Mouse (Mus musculus): ENCODE measurements at regions not wholly inside any gene's neighbourhood (a gene's known extent, or its start where the extent isn't known, plus 50 kb on each side); places are given as distances from the start of the nearest gene placed in this dataset.
A peak's percentile ranks its signal among the peaks of the same experiment; 100 is the strongest.
"Not testable (repeated sequence)": the region's sequence is repeated elsewhere in the genome, so short reads cannot be mapped to it uniquely, and the experiment has no call there.

DNA sequence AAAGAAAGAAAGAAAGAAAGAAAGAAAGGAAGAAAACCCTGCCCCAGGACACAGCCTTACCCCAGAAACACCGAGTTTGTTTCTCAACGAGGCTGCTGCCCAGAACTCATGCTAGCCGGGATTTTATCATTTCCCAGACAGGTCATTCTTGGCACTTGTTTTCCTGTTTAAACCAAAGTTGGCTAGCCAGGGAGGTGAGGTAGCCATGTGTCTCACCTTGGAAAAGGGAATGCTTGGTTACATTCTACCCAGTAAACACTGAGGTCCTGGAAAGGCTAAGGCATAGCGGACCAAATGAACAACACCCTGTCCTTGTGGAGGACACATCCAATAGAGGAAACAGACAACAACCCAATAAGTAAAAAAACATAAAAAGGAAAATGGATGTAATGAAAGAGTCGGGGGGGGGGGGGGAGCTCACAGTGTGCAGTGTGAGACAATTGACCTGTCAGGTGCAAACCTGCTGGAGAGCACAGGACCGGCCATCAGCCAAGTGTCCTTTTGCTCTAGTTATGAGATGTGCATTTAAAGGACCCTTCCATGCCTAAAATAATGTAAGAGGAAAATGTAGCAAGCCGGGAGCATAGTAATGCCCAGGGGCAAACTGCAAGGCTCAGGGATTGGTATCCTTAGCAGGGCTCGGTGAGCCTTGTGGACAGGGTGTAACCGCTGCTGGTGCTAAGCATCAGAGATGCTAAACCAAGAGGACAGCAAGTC lies 78.2 kb upstream of the Fzd7 start:
- ATAC-seq (ENCODE audit: insufficient number of reproducible peaks, low FRiP score, low TSS enrichment), result peak; percentile 42; the same call in 1 of the 2 replicates

DNA sequence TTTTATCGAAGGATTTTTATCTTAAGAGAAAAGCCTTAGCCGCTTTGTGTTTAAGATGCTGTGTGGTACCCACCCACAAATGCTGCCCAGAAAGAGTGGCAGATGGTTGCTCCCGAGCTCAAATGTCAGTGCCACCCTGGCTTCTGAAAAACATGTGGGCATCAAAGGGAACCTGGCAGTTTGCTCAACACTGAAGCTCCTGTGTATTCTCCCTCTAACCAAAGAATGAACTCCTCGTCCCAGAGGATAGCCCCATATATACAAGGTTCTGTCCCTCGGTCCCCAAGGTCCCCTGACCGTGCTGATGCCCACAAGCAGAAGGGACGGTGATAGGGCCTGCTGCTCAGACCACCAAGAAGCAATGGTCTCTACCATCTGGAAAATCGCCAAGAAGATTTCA lies 76.9 kb upstream of the Fzd7 start:
- peak; percentile 54 for ATAC-seq (ENCODE audit: insufficient number of reproducible peaks, low FRiP score, low TSS enrichment)

DNA sequence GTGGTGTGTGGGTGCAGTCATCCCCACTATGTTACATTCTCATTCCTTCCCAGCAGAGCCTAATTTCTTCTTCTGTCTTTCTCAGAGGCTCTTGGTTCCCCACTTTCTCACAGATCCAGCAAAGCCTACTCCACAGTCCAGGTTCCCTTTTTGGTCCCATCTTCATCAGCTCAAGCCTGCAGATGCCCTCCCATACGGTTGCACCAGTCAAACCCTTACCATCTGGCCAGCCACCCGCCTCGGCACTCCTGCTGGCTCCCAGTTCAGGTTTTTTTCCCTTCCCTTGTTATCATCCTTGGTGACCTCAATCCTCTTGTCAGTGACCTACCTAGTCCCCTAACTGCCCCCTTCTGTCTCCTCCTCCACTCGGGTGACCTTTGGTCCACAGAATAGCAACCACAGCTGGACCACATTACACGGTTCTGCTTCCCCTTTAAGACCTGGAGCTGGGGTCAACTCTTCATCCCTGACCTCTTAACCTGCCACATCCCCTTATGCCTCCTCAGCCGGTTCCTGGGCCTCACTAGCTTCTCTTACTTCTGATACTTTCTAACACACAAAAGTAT lies 75.4 kb upstream of the Fzd7 start:
- ATAC-seq (ENCODE audit: insufficient number of reproducible peaks, low FRiP score, low TSS enrichment), result no peak

DNA sequence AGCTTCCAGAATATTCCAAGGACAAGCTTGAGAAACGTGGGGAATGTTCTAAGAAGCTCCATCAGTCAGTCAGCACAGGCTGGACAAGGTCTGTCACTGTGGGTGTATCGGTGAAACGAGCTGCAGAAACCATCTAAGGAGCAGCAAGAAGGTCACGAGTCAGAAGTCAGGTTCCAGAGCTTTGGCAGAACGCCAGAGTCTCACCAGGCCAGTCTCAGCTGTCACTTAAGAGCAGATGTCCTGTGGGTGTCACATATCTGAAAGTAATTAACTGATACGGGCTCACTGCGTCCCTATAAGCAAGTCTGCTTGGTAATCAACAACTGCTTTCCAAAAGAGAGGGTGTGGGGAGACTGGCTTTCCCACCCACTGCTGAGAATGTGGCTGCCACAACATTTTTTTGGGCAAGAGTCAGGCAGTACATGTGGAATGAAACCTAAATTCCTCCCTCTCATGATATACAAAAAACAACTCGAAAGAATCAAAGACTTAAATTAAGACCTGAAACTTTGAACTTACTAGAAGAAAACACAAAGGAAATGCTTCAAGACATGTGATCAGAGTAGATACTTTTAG lies 72.6 kb upstream of the Fzd7 start:
- ATAC-seq (ENCODE audit: insufficient number of reproducible peaks, low FRiP score, low TSS enrichment), result no peak

DNA sequence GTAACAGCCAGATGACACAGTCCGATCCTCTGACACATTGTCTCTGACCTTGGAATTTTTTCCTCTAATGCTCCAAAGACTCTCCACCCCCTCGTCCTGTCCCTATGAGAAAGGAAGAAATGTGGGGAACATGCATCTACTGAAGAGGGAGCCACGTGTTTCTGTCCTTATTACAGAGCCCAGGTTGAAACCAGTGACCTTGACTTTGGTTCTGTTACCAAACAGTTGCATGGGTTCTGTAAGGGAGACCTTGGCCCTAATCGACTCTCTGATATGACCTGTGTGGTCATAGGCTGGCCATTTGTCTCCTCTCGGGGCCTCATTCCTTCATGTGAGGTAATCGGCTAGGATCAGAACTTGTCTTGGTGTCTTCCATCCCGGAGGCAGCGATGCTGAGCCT lies 69.0 kb upstream of the Fzd7 start:
- ATAC-seq (ENCODE audit: insufficient number of reproducible peaks, low FRiP score, low TSS enrichment), result no peak

DNA sequence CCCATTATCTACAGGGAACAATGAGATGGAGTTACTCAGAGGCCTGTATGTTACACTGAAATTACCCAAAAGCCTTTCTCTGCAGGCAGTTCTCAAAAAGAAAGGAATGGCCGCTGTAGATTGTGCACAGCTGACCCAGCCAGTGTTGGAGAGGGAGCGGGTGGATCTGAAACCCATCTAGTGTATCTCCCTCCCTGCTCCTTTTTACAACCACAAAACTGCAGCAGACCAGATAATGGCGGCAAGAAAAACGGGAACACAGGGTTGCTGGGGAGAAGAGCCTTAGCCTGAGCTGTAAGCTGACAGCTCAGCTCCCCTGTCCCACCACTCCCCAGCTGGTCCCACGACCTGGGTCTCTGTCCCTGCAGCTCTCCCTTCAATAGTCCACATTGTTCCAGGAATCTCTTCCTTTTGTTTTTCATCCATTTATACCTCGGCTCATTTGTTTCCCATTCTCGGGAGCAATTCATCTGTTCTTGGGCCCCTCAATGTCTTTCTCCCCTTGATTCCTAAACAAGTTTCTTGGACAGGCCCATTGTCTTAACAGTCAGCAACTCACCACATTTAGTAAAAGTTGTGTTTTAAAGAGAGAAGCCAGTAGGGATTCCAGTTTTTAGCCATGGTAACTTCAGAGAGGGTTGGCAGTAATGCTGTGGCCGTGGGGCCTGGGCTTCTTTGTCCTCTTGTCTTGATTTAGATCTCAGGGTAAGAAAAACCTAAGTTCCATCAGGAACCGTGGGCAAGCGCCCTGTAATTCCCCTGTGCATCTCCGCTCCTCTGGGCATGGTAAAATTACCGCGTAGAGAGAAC lies 67.6 kb upstream of the Fzd7 start:
- no peak for ATAC-seq (ENCODE audit: insufficient number of reproducible peaks, low FRiP score, low TSS enrichment)

DNA sequence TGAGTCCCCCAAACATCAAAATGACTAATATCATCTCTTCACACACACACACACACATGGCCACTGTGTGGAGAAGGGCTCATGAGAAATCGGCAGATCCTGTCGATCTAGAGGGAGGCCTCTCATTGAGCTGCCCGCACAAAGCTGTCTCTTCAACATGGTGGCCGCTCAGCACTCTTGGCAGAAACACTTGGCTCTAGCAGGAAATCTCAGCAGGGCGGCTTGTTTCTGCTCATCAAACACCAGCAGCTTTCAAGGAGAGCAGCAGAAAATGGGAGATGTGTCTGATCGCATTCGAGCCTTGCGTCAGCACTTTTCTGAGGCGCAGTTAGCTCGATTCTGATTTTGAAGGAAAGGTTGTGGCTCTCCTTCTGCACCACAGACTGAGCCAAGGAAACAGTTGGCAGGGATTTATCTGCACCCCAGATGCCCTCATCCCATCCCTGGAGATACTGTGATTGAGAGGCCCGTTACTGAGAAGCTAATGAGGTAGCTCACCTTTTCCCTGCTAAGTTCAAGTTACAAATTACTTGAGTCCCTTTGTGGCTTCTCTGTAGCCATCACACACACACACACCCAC lies 66.4 kb upstream of the Fzd7 start:
- peak; percentile 78 for ATAC-seq (ENCODE audit: insufficient number of reproducible peaks, low FRiP score, low TSS enrichment)

DNA sequence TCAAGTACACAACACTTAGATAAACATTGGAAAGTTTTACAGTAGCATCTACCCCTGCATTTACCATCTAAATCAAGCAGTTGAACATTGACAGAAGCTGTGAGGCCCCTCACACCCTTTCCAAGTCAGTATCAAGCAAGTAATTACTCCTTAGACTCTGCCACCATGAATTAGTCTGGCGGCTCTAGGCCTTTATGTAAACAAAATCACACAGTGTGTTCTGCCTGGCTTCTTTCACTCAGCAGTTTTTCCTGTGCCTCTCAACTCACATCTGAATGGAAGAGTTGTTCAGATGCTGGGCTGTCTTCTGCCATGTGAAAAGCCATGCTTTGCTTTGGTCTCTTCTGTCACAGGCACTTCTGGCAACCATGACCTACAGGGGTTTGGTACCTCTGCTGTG lies 64.9 kb upstream of the Fzd7 start:
- no peak for ATAC-seq (ENCODE audit: insufficient number of reproducible peaks, low FRiP score, low TSS enrichment)

DNA sequence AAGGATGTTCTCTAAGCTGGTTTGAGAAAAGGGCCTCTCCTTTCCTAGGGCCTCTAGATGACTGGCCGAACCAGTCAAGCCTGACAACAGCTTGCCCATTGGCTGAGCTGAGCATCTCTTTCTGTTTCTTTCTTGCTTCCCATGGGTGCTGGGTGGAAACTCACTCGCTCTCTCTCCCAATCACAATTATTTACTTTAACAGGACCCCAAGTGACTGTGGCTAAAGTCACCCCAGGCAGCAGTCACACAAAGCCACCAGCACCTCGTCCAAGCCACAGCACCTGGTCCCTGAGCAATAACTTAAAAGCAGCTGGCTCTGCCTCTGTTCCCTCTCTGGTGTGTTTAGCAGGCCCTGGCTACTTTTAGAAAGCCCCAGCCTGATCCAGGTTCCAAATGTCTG lies 64.3 kb upstream of the Fzd7 start:
- ATAC-seq (ENCODE audit: insufficient number of reproducible peaks, low FRiP score, low TSS enrichment), result no peak

DNA sequence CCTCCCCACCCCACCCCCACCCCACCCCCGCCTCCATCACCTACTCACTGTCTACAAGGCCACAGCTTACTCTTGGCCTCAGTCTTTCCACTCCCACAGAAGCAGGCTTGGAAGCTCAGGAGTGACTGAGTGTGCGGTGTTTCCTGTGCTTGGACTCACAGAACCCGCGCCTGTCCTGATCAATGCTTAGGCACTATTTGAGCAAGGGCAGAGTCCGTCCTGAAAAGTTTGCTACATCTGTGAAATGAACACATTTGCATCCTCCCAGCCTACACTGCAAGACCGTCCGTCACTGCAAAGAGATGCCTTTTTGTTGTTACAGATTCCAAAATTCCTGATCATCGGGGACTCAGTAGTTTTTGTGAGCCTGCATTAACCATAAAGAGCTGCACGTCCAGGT lies 63.5 kb upstream of the Fzd7 start:
- no peak for ATAC-seq (ENCODE audit: insufficient number of reproducible peaks, low FRiP score, low TSS enrichment)

DNA sequence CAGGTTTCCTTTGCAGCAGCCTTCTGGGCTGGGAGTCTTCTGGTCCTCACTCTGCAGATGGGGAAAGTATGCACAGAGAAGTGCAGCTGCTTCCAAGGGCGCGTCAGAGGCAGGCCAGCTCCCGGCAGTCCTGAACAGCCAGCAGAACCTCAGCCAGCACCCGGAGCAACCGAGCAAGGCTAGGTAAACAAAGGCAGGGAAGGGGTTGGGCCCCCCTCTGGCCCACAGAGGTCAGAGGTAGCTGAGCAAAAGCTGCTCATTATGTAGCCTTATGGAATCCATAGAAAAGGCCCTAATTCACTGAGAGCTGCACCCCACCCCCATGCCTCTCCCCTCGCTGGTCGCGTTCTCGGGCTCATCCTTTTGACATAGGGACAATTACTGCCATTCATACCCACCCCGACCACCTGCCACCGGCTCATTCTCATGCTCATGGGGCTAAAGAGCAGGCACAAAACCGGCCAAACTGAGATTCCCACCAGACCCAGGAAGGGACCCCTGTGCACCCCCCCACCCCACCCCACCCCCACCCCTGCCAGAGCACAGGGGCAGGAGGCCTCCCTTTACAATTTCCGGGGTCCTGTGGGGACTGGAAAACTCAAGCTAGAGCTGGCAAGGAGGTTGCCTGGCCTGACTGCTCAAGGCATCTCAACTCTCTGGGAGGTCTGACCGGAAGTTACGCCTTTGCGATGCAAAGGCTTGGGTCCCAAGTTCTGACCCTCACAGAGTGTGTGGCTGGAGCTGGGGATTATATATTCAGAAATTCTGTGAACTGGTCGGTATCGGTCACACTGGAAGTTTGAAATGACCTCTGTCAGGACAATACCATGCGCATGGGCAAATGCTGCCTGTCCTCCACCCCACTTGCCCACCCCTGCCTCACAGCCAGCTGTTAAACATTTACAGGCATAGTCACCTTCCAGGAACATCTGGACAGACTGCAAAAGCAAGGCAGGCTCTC lies 59.0 kb upstream of the Fzd7 start:
- ATAC-seq (ENCODE audit: insufficient number of reproducible peaks, low FRiP score, low TSS enrichment), result no peak

DNA sequence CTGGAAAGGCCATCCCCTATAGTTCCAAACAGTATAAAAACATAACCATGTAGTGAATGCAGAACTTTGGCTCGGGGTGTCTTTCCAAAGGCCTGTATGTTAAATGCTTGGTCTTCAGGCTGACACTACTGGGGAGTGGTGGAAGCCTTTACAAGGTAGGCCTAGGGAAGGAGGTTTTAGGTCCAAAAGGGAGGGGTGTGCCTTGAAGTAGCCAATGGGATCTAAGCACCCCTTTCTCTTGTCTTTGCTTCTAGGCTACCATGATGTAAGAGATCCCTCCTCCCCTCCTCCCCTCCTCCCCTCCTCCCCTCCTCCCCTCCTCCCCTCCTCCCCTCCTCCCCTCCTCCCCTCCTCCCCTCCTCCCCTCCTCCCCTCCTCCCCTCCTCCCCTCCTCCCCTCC lies 56.5 kb upstream of the Fzd7 start:
- not testable (repeated sequence) for ATAC-seq (ENCODE audit: insufficient number of reproducible peaks, low FRiP score, low TSS enrichment)

DNA sequence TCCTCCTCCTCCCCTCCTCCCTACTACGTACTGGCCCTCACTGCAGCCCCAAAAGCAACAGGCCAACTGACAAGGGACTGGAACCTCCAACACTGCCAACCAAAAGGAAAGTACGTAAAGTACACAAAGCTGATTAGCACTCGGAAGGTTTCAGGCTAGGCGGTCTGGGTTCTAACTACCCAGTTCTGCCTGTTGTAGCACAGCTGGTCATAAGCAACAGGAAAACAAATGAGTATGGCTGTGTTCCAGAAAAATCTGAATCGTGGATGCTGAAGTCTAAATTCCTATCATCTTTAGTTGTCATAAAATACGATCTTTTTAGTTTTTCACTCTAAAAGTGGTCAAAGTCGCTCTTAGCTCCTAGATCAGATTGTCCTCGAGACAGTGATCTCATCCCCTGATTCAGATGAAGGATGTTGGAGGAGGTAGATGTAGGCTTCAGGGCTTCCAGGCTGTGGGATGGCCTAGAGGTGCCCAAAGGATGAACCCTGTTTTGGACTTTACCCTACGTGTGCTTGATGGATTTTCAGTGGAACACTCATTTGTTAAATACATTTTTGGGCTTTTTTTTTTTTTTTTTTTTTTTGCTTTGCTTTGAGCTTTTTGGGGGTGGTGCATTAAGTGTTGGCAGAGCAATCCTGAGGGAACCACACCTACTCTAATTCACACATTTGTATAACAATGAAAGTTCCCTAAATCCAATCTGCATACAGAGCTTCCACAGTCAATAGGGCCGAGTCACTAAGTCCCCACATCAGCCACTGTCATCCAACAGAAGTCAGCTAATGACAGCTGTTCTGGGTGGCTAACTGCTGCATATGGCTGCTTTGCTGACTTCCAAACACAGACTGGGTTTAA lies 55.6 kb upstream of the Fzd7 start:
- ATAC-seq (ENCODE audit: insufficient number of reproducible peaks, low FRiP score, low TSS enrichment), result no peak

DNA sequence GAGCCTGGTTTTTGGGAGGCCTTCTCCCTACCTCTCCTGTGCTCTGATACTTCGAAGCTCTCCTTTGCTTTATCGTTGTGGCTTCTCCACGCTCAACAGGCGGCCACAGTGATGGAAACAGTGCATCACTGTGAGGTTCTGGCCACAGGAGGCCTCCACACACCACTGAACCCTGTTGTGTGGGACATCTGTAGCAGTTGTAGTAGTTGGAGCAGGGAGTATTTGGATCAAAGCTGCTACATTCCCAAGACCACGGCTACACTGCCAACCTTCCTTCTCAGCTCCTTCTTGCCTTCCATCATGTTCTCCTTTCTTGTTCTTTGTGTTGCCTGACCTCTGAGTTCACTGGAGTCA lies 55.0 kb upstream of the Fzd7 start:
- no peak for ATAC-seq (ENCODE audit: insufficient number of reproducible peaks, low FRiP score, low TSS enrichment)

DNA sequence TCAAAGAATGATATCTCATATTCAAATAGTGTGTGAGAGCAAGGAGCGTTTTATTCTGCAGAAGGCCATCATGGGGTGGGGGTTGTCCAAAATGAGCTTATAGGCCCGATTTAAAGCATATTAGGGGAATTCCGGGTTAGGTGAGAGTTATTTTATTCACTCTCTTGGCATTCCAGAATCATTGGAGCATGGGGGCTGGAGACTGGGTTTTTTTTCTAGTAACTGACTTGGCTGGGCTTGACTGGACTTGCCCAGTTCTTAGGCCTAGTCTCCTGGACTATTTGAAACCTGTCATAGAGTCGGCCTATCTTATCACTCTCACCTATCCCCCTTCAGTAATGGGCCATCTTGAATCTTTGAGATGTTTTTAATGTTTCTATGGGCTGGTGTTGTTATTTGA lies 52.9 kb upstream of the Fzd7 start:
- no peak for ATAC-seq (ENCODE audit: insufficient number of reproducible peaks, low FRiP score, low TSS enrichment)

DNA sequence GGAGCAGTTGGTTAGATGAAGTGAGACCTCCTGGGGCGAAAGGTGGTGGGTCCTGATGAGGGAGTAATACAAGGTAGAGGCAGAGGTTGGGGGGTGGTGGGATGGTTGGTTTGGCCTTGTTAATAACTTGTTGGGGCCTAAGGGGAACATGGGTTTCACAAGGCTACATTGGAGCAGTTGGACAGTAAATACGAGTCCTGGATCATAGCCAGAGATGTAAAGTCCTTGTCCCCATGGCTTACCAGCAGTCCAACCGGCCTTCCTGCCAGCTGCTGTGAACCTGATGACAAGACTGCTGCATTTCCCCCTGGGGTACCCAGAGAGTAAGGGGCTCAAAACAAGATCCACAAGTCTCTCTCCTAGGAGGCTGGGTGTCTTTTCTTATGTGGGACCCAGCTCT lies 52.0 kb upstream of the Fzd7 start:
- ATAC-seq (ENCODE audit: insufficient number of reproducible peaks, low FRiP score, low TSS enrichment), result no peak

DNA sequence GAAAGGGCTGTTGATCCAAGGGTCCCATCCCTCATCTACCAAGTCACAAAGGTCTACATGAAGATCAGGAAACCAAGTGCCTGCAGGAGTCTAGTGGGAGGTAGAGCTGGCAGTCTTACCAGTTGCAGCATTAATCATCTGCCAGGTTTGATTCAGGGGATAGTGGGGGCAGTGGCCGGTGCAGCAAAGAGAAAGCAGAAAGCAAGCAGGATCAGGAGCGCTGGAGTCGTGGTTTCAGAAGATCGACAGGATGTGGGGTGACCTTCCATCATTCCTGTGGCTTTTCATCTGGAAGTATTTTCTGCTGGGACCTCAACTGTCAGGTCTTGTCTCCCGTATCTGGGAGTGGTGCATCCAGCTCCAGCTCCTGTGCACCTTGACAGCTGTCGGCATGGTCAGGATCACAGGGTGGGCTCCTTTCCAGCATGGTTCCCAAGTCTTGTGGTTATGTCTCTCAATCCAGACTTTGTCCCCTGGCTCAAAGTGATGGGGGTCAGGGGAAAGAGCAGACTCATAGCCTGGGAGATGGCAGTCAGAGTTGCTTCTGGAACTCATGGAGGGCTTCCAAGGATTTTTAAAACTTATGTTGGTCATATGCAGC lies 51.2 kb upstream of the Fzd7 start:
- no peak for ATAC-seq (ENCODE audit: insufficient number of reproducible peaks, low FRiP score, low TSS enrichment)

Data from cerebellum, adult (tissue).